Mouse (Mus musculus): ENCODE measurements around the gene Adgrf3. TPM values are rescaled to one million over a fixed set of nuclear protein-coding genes. Genes with fewer than 3 reads are reported as not detected.

The Adgrf3 gene
- total RNA-seq, 2 experiments from 2014 or later = not detected

DNA sequence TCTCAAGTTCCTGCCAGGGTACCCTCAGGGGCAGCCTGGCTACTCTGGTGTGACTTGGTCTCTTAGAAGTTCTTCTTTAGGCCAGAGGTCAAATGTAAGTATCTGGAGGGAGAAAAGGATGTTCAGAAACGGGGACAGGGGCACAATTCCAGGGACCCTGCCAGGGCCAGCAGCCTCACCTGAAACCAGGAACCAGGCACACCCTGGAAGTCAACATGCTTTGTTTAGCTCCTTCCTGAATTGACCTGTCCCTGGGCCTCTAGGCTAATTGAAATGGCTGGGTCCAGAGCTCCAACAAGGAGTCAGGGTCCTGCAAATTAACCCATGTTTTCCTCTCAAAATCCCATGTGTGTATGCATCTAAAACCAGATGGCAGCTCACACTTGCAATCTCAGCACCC lies 1.1 kb downstream of the Adgrf3 start:
- intact Hi-C loops (cut with DNase I) = no loop called here
- no peak for DNase-seq (ENCODE audit: low spot score in 2 of 2)

DNA sequence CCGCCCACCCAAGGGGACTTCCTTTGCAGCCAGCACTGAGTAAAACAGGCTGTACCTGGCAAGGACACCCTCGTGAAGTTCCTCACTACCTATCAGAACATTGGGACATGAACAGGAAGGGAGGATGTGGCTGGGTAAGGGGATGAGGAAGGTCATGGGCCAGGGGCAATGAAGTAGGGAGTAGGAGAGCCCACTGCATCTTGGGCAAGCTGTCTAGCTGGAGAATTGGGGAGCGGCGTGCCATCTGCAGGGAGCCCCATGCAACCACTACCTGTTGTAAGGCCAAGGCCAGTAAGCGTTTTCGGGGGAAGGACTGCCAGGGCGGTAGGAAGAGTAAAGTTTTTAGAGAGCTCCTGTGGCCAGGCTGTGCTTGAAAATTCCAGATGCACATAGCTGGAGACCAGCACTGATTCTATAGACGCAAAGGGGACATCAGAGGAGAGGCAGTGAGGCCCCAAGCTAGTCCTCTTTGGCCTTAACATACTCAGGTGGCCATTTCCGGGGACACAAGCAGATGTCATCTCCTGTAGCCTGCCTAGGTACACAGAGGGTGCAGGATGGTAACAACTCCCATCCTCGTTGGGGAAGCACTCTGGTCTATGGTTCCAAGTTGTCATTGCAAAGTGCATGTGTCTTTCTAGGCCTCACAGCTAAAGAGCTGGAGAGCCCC lies 2.2 kb downstream of the Adgrf3 start:
- intact Hi-C loops (cut with DNase I) = no loop called here
- no peak for DNase-seq (ENCODE audit: low spot score in 2 of 2)

DNA sequence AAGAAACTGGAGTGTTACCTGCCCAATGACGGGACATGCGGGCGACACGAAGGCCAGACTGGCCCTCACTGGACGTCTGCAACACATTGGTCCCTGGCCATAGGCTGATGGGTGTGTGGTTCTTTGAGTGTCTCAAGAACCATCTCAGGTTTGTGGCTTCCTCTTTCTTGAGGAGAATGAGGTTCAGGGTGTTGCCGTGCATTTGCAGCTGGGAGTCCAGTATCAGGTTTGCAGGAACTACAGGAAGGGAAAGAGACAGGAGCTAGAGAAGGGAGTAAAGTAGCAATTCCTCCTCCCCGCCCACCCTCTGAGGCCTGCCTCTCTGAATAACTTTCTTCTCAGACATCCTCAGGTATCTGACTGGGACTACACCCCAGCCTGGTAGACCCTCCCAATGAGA lies 3.3 kb downstream of the Adgrf3 start:
- DNase-seq (ENCODE audit: low spot score in 2 of 2) = no peak
- intact Hi-C loops (cut with DNase I) = no loop called here

DNA sequence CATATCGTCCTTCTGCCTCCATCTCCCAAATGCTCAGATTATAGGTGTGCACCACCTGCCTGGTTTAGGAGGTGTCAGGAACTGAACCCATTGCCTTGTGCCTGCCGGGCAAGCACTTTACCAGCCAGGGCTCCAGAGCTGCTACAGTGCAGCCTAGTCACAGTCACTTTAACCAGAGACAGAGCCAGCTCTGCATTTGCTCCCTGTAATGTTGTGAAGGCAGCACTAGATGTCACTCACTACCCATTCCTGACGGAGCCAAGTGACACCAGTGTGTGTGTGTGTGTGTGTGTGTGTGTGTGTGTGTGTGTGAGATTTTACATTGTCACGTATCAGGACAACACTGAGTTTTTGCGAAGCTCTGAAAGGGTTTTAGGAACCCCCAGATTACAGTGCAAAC lies 4.0 kb downstream of the Adgrf3 start:
- intact Hi-C loops (cut with DNase I) = no loop called here
- peak; percentile 21 to 30 for DNase-seq (ENCODE audit: low spot score in 2 of 2)

DNA sequence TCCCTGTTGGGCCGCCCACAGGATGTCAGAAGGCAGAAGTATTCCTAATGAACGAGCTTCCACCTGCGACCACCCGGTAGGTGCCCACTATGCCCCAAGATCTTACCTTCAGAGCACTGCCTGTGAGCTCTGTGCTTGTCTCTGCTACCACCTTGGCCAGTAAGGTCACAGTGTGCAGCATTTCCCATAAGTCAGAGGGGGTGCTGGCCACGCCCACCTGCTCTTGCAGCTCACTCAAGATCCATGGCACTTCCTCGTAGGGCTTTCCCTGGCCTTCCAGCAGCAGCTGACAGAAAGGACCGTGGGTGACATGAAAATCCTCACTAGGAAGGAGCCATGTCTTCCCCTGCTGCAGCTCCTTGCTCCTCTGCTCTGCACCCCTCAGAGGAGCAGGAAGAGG lies 7.3 kb downstream of the Adgrf3 start:
- intact Hi-C loops (cut with DNase I) = no loop called here
- no peak for DNase-seq (ENCODE audit: low spot score in 2 of 2)

DNA sequence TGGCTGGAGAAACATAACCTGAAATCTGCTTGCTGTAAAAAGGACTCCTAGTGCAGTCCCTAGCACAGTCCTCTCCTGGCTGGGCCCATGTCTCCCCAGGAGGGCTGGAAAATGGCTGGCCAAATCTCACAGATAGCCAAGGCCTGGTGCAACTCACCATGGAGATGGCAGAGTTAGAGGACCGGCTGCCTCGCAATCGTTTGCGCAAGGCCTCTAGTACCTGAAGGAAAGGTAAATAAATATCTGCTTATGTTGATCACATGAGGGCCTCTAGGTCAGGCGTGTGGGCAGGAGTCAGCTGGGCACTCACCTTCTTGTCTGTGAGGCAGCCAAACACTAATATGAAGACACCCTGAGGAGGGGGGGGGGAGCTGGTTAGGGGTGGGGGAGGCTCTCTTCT lies 10.2 kb downstream of the Adgrf3 start:
- intact Hi-C loops (cut with DNase I) = no loop called here
- no peak for DNase-seq (ENCODE audit: low spot score in 2 of 2)

DNA sequence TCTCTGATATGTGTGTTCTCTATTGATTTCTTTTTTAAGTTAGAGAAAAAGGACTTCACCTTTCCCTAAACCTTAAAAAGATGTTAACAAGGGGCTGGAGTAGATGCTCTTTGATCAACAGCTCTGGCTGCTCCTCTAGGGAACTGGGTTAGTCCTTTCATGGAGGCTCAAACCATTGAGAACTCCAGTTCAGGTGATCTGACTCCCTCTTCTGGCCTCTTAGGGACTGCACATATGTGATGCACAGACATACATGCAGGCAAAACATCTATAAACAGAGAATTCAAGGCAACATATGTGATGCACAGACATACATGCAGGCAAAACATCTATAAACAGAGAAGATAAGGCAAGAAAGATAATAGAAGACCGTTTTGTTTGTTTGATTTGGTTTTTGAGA lies 13.1 kb downstream of the Adgrf3 start:
- DNase-seq (ENCODE audit: low spot score in 2 of 2) = no peak
- intact Hi-C loops (cut with DNase I) = no loop called here

DNA sequence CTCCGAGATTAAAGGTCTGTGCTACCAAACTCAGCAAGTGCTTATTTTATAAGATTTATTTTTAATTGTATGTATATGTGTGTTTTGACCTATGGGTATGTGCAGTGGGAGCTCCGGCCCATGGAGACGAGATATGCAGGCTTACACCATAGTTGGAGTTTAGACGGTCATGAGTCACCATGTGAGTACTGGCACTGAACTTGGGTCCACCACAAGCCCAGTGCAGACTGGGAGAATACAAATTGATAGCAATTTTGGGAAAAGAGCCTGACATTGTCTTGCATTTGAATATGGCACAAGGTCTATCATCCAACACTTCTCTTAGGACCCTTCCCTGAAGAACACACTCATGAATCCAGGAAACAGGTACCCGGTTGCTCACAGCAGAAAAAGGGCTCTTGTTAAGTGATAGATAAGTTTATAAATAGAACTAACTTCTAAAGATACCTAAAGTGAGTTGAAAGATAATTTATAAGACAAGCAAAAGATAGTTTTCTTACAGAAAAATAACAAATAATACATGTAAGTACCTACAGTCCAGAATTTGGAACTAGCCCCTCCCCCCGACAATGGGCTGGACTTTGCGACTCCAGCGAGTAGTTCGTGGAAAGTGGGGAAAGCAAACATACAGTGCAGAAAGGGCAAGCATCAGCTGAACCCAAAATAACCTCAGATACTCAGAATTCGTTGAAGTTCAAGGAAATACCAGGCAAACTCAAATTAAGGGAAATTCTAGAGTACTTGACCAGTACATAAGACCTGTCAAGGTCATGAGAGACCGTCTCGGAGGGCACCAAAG lies 17.6 kb downstream of the Adgrf3 start:
- intact Hi-C loops (cut with DNase I) = no loop called here

DNA sequence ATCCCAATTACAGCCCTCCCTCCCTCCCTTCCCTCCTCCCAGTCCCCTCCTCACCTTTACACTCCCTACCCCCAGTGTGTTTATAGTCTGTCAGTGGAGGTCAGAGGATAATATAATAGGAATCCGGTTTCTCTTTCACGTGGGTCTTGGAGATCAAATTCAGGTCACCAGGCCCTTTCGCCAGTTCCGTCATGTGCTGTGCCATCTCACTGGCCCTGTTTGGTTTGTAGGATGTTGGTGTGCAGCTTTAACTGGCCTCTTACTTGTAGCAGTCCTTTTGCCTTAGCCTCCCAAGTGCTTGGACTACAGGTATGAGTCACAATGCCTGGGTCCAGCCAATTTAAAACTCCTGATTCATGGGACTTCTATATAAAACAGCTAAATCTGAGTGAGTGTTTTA lies 29.7 kb downstream of the Adgrf3 start:
- intact Hi-C loops (cut with DNase I) = no loop called here
- no peak for DNase-seq (ENCODE audit: low spot score in 2 of 2)

More for the DNA sequence above, 17.6 kb downstream of the Adgrf3 start:
- DNase-seq (ENCODE audit: low spot score in 2 of 2) = no peak

DNA sequence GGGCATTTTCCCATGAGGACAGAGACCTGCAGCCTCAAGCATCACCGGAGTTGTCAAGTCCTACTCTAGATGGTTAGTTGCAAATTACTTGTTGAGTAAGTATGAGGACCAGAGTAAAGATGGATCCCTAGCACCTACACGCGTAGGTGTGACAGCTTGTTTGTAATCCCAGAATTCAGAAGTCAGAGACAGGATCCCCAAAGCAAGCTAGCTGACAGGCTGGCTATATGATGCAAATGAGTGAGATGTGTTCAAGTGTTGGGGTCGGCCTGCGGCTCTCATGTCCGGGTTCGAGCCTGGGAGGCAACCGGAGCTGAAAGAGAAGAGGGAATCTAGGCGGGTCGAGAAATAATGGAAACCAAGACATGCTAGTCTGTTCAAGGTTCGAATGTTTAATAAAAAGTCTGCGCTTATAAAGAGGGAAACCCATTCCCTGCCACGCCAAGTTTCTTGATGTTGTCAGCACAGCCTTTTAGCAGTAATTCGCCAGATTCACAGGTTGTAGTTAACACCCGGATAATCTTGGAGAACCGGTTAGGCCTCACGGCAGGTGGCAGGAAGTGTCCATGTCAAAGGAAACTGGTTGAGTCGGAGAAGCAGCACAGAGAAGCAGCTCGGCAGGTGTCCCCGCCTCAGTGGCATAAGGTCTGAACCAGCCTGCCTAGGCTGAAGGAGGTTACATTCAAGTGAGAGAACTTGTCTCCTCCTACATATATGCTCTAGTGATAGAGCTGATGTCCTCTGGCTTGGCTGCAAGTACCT lies 32.4 kb downstream of the Adgrf3 start:
- DNase-seq (ENCODE audit: low spot score in 2 of 2) = no peak
- intact Hi-C loops (cut with DNase I) = no loop called here

DNA sequence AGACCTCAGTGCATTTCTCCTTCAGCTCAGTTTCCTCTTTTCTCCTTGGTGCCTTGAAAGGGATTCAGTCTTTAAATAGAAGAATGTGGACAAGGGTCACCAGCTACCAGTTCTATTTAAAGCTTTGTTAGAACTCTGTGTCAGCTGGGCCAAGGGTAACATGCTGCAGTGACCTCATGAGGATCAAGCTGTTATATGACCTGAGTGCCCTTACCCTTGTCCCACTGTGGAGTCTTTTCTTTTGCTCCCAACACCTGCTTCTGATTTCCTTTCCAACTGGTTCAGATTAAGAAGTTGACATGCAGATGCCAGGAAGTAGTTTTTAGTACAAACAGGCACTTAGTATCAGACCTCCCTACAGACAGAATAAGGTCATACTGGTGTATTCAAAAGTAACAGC lies 33.4 kb downstream of the Adgrf3 start:
- intact Hi-C loops (cut with DNase I) = no loop called here
- no peak for DNase-seq (ENCODE audit: low spot score in 2 of 2)

DNA sequence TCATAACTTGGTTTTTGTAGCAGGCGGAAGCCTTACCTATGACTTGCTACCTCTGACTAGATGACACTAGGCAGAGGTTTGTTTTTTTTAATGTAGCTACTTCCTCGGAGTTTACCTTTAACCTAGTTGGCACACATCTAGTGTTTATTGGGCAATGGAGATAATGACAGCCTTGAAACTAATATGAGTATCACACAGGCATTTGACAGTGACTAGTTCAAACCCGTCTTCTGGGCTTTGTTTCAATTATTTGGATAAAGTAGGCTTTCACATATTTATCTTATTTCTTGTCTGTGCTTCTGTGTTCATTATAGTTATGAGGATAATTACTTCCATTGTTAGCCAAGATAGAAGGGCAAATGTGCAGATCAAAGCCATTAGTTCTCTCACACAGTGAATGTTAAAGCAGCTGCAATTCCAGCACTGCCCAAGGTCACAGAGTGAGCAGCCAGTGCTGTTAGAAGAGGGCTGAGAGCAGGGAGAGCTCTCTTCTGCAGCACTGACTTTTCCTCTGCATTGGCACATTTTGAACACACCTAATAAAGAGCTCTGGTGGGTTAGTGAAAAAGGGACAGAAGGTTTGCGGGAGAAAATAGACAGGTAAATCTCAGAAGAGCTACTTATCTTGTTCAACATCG lies 35.1 kb downstream of the Adgrf3 start:
- DNase-seq (ENCODE audit: low spot score in 2 of 2) = no peak
- intact Hi-C loops (cut with DNase I) = no loop called here

DNA sequence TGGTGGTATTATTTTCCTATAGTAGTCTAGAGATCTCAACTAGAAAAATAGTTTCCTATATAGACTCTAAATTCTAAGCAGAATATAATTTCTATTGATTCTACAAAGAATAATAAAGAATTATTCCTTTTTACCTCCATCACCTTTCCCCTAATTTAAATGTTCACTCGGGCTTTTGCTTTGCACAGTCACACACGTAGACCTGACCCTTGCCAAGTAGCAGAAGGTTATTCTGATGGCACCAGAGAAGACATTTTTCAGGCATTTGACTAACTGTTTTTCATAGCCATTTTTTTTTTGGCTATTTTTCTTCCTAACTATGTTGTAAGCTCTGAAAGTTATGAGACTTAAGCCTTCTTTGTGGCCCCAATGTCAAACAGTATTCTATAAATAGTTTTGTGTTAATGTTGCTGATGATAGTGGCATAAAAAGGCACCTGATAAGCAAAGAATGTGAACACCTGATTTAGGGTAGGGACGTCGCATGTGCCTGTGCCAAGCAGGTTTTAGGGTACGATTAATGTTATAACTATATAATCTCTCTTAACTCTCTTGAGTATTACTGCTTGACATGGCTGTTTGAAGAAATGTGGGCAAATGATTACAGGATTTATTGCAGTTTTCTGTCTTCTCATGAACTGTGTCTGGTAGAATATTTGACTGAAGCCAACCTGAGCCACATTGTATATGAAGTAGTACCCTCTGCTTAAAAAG lies 40.1 kb downstream of the Adgrf3 start:
- intact Hi-C loops (cut with DNase I) = no loop called here

DNA sequence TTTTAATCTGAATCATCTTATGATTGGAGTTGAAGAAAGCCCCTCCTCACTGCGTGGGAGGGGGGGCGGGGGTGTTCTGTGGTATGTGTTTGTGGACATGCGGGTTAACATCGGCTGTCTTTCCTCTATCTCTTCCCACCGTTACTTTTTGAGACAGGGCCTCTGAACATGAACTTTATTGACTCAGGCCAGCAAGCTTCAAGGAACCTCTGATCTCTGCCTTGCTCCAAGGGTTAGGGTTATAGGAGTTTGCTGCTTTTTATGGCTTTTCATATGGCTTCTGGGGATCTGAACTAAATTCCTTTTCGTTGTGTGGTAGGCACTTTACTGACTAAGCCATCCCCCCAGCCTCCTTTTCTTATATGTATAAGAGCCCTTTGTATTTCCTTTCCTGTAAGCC lies 43.2 kb downstream of the Adgrf3 start:
- intact Hi-C loops (cut with DNase I) = no loop called here
- DNase-seq (ENCODE audit: low spot score in 2 of 2) = no peak

More for the DNA sequence above, 40.1 kb downstream of the Adgrf3 start:
- no peak for DNase-seq (ENCODE audit: low spot score in 2 of 2)

DNA sequence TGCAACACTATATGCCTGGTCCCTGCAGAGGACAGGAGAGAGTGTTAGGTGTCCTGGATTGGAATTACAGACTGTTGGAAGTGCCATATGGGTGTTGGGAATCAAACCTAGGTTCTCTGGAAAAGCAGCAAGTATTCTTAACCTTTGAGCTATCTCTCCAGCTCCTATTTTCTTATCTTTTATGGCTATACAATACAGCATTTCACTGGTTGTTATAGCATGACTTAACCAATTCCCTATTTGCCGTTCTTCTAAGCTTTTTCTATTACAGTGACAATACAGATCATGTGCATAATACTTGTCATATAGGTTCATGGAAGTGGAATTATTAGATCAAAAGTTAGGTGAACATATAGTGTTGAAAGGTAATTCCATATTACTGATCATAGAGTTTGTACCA lies 43.7 kb downstream of the Adgrf3 start:
- DNase-seq (ENCODE audit: low spot score in 2 of 2) = no peak
- intact Hi-C loops (cut with DNase I) = no loop called here

DNA sequence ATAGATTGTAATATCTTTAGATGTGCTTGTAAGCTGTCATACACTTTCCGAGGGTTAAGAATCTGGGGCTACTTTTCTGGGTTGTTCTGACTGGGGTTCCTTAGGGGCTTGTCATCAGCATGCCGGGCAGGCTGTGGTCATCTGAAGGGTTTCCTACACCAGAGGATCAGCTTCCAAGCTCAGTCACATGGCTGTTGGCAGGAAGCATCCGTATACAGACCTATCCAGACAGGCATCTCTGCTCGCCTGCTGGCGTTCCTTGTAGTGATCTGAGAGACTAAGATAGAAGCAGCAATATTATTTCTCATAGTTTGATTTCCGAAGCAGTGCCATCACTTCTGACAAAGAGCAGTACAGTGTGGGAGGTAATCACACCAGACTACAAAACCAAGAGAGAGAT lies 45.9 kb downstream of the Adgrf3 start:
- DNase-seq (ENCODE audit: low spot score in 2 of 2) = no peak
- intact Hi-C loops (cut with DNase I) = no loop called here

DNA sequence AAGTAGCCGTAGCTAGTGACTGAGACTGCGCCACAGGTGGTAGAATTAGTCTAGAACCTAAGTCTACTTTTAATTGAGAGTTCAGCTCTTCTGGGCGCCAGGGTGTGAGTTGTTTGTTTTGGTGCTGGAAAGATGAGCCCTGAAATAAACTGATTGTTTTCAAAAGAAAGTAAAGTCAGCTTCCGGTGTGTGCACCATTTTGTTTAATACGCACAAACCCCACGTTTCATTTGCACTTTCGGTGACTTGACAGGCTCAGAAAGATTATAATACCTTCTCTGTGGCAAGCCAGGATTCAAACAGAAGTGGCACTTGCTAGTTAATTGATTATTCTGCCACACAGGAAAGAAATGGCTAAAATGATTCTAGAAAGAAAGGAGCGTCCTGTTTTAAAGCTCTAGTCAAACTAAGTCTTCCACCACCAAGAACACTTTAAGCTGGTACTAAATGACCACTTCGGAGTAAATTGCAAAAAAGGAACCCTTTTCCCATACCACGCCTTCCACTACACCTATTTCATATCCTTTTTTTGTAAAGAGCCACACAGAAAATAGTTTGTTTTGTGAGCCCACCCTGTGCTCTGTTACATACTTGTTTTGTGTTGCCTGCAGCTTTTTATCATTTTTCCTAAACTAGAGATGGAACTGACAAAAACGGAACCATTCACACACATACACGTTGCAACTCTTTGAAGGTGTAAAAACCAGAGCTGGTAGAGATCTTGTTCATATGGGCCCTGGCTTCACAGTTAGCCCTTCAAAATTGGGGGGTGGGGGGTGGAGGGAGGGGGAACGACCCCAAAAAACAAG lies 49.5 kb downstream of the Adgrf3 start:
- intact Hi-C loops (cut with DNase I) = no loop called here
- DNase-seq (ENCODE audit: low spot score in 2 of 2) = no peak

DNA sequence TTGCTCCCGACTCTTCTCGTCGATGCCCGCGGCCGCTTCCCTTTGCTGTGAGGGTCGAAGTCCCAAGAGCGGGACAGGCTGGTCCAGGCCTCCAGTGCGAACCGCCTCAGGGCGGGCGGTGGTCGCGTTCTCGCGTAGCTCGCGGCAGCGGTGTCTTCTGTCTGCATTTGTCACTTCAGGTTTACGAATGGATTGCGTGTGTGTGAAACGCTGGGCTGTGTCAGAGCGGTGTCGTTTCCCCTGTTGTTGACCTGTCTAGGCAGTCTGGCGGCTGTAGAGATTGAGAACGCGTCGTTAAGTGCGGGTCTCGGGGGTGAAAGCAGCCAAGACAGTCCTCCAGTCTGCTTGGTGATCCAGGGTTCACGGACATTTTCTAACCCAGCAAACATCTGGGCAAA lies 50.1 kb downstream of the Adgrf3 start:
- DNase-seq (ENCODE audit: low spot score in 2 of 2) = no peak
- intact Hi-C loops (cut with DNase I) = no loop called here

All from left cerebral cortex, postnatal 36 days (tissue).